Mouse (Mus musculus): ENCODE data around the gene Xylt1.

Gene Xylt1

DNA sequence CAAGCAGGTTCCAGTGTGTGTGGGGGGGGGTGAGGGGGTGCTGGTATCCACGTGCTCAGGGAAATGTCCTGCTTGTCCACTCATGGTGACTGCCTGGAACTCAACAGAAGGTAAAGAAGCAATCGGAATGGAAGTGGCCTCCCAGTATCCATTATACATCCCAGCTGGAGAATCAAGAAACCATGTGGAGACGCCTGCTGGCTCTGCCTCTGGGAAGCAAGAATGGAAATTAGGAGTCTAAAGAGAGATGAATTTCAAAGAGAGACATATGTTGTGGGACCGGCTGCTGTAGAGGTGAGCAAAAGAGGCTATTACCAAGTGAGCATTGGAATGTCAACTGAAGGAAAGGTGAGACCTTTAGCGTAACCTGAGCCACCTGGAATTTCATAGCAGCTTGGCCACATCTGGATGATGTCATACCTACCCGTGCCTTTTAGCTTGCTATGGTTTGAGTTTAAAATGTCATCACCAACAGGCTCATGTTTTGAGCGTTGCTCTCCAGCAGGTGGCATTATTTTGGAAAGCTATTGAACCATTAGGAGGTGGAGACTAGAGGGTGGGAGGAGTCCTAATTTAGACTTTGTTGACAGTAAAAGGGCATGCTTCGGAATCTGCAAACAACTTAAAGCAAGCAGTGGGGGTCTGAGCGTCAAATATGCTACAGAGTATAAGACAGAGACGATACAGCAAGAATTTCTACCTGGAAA, 329.3 kb downstream of the Xylt1 start:
- no peak for DNase-seq (ENCODE audit: low spot score)

- no peak for DNase-seq (ENCODE audit: low spot score)
These were observed 336.2 kb downstream of the Xylt1 start for GRCm38 (mm10) chr7:117716876-117717408.

DNA sequence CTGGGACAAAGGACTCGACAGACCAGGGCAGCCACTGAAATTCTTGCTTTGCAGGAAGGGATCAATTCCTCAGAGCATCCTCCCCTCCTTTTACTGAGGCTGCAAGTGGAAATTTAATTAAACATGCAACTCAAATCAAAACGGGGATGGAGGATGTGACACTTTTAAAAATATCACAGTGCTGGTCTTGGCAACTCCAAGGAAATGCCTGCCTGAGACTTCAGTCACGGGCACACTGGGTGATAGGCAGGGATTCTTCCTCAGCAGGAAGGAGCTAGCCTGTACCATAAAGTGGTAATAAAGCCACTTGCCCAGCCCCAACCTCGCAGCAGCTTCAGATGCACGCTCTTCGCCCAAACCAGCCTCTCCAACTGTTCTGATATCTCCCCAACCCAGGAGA, 339.6 kb downstream of the Xylt1 start:
- no peak for DNase-seq (ENCODE audit: low spot score)
